Mouse (Mus musculus): ENCODE data around the gene Msi2.
A peak's percentile ranks its signal among the peaks of the same experiment; 100 is the strongest.

Msi2 gene

DNA sequence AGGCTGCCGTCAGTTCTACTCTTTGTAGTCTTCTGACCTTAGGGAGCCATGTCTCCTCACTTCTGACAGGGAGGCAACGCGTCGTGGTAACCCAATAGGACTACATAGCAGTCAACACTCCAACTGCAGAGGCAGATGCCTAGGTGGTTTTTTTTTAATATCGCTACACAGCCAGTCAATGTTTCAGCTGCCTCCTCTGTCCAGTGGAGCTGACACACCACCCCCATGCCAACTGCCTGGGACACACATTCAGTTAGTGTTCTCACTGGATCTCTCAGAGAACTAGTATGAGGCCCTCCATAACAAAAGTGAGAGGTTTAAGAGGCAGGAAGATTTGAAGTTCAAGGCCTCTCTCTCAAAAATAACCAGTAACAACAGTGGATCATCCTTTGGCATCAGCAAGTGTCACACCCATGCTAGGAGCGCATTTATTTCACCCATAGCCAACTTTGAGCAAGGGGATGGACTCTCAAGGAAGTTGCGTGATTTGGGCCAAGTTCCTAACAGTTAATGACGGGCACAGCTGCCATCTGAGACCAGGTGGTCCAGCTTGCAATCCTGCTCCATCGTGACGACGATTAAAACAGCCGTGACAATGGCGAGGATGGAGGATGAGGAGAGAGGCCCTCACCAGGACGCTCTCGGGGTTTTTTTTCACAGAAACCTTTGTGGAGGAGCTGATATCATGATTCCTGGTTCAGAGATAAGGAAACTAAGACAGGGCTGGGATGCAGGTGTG, 8.3 kb downstream of the Msi2 start:
- DNase-seq = no peak

DNA sequence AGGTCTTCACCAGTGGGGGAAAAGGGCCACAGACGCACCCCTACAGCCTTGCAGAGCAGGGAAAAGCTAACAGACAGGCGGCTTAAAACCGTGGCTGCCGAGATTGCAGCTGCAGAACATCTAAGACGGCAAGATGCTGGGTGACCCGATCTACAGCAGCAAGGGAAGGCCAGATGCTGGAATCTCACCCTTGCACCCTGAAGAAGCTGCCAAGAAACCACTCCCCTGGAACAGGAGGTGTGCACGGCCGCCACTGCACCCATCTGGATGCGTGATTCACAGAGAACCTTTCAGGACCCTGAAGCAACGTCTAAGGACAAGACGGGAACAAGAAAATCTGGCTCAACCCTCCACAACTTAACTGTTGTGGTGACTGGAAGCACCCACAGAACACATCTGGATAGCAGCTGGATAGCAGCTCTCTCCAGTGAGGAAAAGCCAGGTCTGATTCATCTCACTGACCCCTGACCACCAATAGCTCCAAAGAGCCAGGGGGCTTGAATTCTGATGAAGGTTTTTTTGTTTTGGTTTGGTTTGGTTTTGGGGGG, 11.0 kb downstream of the Msi2 start:
- no peak for DNase-seq

DNA sequence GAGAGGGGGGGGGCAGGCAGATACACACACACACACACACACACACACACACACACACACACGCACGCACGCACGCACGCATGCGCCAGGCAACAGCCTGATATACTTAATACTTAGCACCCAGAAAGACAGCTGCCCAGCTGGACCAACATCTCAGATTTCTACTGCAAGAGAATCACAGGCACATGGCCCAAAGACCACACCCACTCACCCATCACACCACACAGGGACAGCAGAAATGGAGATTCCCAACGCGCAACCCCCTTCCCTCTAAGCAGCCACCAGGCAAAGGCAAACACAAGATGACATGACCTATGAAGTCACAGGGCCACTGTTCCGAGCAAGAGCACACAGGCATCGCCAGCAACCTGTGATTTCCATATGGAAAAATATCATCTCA, 13.6 kb downstream of the Msi2 start:
- DNase-seq = no peak

DNA sequence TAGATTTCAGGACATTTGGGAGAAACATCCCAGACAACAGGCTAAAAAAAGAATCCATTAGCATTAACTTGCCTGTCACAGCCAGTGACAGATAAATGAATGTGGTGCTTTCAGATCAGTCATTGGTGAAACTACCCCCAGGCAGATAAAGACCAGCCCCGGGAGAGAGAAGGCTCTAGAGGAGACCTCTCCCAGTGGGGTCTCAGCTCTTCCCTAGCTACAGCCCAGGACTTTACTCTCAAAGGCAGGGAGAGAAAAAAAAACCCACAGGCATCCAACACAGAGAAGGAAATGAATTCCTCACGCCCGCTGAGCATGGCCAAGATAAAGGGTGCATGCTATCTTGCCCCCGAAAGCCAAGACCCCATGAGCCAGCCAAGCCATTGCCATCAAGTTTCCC, 15.1 kb downstream of the Msi2 start:
- DNase-seq = no peak

DNA sequence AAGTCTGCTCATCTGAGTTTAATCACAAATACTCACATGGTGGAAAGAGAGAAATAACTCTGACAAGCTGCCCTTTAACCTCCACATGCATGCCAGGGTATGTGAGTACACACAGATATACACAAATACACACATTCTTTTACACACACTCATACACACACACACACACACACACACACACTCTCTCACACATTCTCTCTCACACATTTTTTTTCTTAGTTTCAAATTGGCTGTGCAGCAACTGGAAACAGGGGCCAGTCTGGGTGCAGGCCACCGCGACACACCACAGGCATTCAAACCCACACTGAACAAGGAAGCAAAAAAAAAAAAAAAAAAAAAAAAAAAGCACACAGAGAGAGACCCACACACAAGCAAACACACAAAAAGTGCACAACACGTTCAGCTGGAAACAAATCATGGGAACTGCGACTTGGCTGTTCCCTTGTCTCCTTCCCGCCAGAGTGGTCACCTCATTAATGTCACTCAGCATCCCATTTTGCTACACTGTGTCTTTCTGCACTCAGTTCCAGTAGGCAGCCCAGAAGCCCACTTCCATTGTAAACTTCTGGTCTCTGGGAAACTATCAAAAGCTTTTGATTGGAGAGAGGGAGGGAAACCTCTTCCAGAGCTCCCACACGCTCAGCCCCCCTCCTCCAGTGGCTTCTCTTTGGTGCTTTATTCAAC, 16.2 kb downstream of the Msi2 start:
- peak in 1 of 2 experiments; percentile 57 for DNase-seq

DNA sequence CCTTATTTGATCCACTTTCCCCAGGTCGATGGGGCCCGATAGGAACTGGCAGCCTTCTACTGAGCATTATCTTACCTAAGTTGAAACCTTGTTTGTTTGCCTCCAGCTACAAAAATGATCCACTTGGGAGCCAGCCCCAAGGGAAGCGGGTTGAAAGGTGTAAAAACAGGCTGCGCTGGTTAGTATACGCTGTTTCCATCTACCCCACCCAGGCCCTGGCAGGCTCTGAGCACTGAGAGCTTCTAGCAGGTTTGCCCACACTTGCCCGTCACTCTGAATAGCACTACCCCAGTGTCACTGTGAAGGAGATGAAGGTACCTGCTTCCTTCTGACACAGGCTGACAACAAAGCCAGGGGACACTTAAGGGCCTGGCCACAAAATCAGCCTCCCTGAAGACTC, 17.3 kb downstream of the Msi2 start:
- DNase-seq = no peak

DNA sequence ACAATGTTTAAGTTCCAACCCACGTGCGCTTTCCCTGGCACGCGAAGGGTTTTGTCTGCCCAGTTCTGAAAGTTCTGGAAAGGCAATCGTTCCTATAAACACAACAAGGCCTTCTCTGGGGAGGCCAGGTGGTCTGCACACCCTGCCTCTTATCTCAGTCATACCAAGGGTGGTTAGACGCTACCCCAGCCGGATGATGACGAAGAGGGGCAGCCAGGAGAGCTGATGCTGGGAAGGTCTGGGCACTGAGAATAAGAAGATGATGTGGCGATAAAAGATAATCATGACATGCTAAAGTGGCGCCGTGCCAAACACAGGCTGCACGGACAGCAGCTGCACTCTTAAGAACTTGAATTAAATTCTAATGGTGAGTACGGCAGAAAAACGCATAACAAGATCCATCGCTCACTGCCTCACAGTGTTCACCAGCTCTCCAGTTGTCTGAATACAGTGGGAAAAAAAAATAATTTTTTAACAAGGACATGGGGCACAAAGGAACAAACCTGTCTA, 18.1 kb downstream of the Msi2 start:
- DNase-seq = no peak

DNA sequence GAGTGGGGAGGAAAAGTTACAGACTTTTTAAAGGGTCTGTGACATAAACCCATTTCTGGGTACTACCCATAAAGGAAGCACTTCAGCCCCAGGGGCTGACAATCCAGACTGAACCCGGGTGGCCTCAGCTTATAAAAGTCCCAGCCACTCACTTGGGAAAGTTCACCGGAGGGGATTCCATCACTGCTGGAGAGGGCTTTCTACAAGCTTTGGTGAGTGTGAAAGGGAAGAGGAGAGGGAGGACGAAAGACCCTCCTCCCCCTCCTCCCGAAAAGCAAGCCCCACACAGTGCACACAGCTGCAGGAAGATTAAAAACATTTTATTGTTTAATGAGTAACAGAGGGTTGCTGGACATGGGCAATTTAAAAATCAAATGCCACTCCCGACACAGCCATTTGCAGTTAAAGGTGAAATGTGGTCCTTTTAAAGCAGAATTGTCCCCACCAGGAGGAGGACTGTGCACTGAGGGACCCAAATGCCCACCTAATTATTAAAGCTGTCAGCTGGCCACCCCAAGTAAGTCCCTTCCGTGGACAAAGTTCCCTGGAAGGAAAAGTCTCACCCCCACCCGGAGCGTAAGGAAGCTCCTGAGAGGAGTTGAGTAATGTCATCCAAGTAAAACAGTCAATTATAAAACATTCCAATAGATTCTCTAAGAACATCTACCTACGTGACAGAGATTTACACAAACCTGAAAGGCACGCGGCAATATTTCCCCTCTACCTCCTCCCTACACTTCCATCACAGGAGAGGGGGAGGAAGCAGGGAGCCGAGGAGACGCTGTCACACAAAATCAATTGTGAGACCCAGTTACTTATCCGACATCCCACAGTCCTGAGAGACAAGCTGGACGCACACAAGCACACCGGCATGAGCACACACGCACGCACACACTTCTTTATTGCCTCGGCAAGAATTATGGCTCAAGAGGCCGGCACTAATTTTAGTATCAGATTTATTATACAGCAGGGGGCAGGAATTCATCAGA, 24.1 kb downstream of the Msi2 start:
- DNase-seq = no peak

DNA sequence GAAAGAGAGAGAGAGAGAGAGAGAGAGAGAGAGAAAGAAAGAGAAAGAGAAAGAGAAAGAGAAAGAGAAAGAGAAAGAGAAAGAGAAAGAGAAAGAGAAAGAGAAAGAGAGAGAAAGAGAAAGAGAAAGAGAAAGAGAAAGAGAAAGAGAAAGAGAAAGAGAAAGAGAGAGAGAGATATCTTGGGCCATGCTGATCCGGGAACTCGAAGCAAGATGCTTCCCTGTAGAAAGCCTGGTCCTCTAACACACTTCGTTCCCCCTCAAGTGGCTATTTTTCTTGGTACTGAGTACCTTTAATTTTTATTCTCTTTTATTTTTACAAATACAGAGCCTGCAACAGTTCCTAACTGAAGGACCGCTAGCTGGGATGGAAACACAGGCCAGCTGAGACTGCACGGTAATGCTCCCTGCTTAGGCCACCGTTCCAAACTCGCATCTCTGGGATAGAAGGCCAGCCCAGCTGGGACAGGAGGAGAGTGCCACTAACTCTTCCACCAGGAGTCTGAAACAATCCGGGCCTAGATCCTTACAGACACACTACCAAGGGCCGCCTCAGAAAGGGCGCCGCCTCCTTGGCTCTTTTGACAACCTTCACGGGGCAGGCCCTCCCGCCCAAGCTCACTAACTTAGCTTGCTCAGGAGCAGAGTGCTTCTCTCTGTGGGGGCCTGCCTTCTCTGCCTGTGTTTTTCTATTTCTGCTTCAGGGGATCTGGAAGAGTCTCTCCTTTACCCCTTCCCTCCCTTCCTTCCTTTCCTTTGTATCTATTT, 25.1 kb downstream of the Msi2 start:
- DNase-seq = no peak

DNA sequence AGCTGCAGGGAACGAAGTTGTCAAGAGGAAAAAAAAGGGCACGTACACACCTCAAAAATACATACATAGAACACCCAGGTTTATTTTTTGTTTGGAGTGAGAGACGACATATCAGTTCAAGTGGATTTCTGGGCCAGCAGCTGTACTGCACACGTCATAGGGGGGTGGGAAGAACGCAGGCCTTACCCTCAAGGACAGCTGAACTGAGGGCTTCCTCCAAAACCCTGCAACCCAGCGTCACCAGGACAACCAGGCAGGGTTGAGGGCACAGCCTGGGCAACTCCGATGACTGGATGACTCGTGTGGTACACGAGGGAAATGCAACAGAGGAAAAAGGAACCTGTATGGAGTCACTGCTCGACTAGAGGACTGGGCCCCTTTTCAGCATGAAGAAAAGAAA, 25.9 kb downstream of the Msi2 start:
- peak; percentile 25 to 41 for DNase-seq

DNA sequence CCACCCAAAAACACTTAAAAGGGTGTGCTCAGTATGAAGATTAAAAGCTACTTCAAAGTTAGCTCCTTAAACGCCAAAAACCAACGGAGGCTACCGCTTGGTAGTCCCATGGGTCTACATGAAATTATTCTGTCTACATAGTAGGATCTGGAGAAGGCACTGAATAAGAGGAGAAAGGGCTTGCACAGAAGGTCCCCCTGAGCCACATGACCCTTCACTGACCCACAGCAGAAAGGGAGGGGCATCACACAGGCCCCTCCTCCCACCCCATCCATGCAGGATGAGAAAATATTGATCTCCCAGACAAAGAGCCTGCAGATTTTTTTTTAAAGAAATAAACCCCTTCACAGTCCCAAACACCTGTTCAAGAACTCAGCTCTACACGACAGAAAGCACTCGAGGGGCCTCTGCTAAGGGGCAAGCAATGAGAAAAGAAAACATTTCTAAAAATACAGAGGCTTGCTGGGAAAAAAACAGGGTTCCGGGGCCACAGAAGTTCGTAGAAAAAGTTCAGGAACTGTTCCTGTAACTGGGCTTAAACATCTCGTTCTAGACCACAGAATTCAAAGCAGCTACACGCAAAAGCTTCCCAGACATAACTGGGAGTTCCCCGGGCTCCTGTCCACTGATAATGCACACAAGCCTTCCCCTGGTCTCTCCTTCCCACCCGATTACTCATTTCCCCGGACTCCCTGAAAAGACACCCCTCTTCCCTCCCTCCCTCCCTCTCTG, 27.6 kb downstream of the Msi2 start:
- DNase-seq = no peak

DNA sequence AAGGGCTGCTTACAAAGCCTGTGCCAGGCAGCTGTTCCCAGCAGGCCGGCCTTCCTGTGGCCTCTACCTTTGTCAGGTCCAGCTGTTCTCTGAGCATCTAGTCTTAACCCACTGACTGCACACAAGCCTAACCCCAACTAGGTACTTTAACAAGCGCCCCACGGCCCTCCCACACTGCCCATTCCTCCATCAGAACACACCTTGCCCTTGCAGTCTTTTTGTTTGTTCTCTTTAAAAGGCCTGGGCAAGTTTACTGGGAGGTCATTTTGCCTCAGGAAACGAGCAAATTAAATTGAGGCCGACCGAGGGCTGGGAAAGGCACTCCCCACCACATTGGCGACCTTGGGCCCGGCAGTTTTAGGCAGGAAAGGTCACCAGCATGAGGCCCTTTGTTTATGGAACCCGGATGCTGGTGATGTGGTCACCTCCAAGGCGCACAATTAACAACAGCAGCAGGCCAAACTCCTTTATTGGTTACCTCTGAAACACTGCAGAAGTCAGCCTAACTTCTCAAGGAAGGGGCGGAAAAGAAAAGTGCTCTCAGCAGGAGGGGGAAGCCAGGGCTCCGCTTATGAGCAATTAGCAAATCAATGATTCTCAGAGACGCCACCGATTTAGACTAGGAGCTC, 28.4 kb downstream of the Msi2 start:
- DNase-seq = no peak

DNA sequence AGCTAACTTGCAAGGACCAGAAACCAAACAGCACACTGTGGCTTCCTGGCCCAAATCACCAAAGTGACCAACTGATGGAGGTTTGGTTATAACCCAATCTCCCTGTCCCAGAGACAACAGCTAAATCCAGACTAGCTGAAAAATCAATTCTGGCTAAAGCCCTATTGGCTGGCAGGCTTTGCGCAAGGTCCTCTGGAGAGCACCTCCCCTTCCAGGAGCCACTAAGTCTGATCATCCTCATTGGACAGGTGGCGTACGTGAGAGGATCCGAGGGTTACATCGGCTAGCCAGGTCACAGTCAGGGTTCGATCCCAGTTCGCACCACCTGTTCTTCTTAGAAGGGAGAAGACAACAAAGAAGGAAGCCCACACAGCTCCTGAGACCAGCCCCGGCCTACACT, 29.7 kb downstream of the Msi2 start:
- DNase-seq = no peak

DNA sequence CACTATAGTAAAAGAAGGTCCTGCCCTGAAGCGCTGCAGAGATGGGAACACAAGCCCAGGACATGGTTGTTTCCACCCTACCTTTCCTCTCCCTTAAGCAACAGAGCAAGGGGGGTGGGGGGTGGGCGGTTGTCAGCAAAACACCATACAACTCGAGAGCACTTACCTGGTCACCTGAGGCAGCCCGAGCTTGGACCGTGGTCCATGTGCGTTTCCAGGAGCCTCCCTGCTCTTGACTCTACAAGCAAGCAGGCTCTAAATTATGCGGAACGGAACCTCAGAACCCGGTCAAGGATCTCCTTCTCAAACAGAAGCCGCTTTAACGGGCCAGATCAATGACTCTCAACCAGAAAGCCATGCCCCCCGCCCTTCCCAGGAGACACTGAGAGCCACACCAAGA, 30.6 kb downstream of the Msi2 start:
- DNase-seq = peak in 1 of 2 experiments; percentile 46

DNA sequence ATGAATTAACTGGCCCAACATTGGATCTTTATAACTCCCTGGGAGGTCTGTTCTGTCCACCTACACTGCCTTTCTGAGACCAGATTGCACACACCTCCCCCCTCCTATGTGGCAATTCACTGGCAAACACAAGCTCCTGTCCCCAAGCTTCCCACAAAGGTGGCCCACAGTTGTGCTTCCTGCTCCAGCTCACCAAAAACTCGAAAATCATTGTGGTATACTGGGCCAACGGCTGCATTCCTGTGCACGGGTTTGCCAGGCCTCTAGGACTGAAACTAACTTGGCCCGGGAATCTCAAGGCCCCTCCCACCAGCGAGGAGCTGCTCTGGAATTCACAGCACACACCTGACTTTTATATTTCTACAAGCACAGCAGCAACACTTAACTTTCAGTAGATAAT, 31.3 kb downstream of the Msi2 start:
- DNase-seq = peak; percentile 37 to 64

DNA sequence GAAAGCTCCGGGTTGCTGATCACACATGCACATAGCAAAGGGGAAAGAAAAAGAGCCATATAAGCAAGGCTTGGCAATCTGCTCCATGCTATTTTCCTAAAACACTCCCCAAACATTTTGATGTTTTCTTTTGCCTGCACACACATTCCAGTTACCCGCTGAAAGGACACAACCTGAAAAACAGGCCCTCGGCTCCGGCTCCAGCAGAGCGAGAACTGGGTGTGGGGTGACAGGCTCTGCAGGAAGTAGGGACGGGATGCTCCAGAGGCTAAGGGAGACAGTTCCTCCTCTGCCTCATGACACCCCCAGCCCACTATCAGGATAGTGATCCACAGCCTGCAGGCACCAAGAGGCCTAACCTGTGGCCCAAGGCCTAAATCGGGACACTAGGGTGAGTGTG, 32.3 kb downstream of the Msi2 start:
- no peak for DNase-seq

DNA sequence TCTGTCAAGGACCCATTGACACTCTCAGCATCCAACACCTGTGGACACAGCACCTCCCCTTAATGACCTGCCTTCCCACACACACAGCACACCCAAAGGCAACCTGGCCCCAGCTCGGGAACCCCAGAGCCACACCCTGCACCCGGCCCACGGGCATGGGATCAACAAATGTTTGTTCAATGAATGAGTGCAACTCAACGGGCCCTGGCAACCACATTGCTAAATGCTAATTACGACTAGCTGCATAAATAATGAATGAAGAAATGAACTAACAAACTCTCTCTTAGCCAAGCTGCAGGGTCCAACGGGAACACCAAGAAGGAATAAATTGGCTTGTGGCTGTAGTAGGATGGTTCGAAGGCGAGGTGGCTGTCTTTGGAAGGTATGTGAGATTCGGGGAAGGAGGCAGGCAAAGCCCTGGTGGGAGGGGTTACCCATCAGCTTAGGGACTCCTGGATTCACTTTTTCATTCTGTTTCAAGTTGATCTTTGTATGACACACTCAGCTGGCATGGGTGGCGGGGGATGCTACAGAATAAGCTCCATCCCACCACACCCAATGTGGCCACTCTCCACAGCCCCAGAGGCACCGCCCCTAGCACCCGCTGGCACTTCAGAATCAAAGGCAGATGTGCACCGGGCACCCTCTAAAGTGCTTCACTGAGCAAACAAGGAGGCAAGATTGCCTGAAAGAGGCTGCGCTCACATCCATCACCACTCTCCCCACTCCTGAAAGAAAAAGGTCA, 35.1 kb downstream of the Msi2 start:
- DNase-seq = peak in 1 of 2 experiments; percentile 44

DNA sequence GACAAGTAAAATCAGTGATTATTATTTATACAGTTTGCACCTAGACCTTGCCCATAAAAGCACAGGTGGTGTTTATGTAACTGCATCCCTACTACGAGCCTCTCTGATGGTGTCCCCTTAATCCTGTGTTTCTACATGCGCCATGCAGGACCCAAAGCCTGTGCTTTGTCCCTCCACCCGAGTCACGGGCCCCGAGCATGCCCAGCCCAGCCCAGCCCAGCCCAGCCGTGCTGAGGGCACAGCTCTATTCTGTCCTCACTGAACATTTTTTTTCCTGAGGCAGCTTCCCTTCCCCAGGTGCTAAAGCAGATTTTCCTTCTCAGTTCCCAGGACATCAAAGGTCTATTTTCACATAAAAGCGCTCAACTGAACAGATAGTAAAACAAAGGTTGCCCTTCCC, 41.0 kb downstream of the Msi2 start:
- DNase-seq = no peak

DNA sequence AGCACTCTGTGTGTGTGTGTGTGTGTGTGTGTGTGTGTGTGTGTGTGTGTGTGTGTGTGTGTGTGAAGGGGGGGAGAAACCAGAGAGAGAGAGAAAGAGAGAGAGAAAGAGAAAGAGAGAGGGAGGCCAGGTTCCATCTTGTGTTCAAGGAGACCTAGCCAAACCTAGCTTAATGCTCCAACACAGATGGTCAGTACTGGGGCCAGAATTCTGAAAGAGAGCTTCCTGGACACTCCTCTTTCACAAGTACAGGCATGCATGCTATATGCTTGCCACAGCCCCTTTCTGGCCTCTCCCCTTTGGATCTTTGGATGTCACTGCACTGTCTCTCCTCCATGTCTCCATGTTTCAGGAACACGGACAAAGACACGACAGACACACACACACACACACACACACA, 41.7 kb downstream of the Msi2 start:
- no peak for DNase-seq
